12 mouse cellular contexts compared by ENCODE assay signal in the genomic region with DNA sequence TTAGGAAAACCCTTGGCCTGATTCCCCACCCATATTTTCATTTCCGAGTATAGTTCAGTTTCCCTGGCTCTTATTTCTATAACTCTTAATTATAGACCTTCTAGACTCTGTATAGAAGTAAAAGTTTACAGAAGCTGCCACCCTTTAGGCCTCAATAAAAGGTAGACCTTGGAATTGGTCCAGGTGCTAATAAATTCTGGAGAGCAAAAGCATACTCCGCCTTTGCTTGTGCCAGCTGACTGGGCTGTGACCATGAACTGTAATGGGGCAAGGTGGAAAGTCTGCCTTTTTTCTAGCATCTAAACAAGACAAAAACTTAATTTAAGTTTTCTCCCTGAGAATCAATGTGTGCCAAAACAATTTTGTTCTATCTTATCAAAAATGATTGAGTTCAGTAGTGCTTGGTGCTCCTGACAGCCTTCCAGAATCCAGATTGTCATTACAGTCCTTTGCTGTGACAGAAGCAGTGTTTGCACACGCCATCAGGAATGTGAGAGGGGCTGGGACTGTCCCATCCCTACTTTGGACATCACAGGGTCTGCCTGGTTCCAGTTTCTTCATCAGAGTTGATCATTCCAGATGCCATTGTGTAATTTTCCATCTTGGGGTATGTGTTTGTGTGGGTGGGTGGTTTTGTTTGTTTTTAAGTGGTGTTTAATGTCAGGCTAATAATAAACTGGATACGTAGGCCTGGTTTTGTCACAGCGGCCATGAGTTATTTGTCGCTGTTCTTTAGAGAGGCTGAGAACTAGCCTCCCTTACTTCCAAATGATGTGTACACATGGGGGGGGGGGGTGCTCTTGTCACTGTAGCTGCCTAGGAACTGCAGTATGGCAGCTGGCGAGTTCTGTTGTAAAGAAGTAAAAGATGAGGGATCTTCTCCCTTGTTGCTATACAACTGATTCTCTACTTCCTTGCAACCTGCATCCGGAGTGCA.
DNase-seq lines count a peak whose midpoint lies in the region; ATAC-seq and TF ChIP-seq lines count a peak whose summit lies in the region.
"Had no signal": no experiment of that assay in that cellular context is flagged by ENCODE, and none has a peak within 500 bp of the region (broad histone marks: within the 10 kb centered on the region; RNA-seq: fewer than 3 reads in every experiment).

No protein-coding gene starts in this region.

- 0 out of 2 replicates have a peak, but pooled peaks have one; percentile 52 for ATAC-seq in limb, embryonic 12.5 days (ENCODE audit: insufficient number of reproducible peaks, insufficient read depth, low FRiP score, low TSS enrichment, low read depth)
- ATAC-seq in intestine, postnatal 0 days, result peak; percentile 41; the same call in 1 of the 2 replicates
- ATAC-seq in forebrain, postnatal 0 days, result no peak
- ATAC-seq: midbrain, embryonic 15.5 days had no signal

- no peak overlapping the region for H3K4me2 ChIP-seq in limb, embryonic 12.5 days
- H3K4me2 ChIP-seq in intestine, postnatal 0 days (replicated peaks; ENCODE audit: low read depth), result no peak overlapping the region
- no peak overlapping the region for H3K4me2 ChIP-seq in forebrain, postnatal 0 days (ENCODE audit: low read depth)
- H3K4me2 ChIP-seq: limb, embryonic 15.5 days; midbrain, embryonic 15.5 days had no signal

- no peak for TF ChIP-seq CTCF in intestine, postnatal 0 days (IDR thresholded peaks at IDR 0.05; ENCODE audit: low read depth)
- TF ChIP-seq CTCF in forebrain, postnatal 0 days (IDR thresholded peaks at IDR 0.05; ENCODE audit: low read depth), result no peak

- H3K4me3 ChIP-seq in limb, embryonic 12.5 days (replicated peaks), result no peak overlapping the region
- no peak overlapping the region for H3K4me3 ChIP-seq in limb, embryonic 10.5 days
- H3K4me3 ChIP-seq in intestine, postnatal 0 days (ENCODE audit: low read depth, low read length), result no peak overlapping the region
- H3K4me3 ChIP-seq in forebrain, postnatal 0 days (ENCODE audit: low read depth, low read length), result no peak overlapping the region
- H3K4me3 ChIP-seq: limb, embryonic 15.5 days; midbrain, embryonic 15.5 days had no signal

- 71% methylated on average over 8 of the region's 8 CpGs for WGBS in limb, embryonic 12.5 days
- WGBS in limb, embryonic 10.5 days, result 90% methylated on average over 8 of the region's 8 CpGs
- 64% methylated on average over 8 of the region's 8 CpGs for WGBS in intestine, postnatal 0 days
- WGBS in forebrain, postnatal 0 days, result 65% methylated on average over 8 of the region's 8 CpGs

- H3K36me3 ChIP-seq in limb, embryonic 12.5 days, result no peaks in the 10 kb centered on the region
- no peaks in the 10 kb centered on the region for H3K36me3 ChIP-seq in limb, embryonic 10.5 days
- H3K36me3 ChIP-seq in intestine, postnatal 0 days (ENCODE audit: control insufficient read depth, insufficient read depth), result no peaks in the 10 kb centered on the region
- H3K36me3 ChIP-seq in forebrain, postnatal 0 days (ENCODE audit: insufficient read depth), result no peaks in the 10 kb centered on the region
- H3K36me3 ChIP-seq: limb, embryonic 15.5 days; midbrain, embryonic 15.5 days had no signal

- H3K9me3 ChIP-seq in limb, embryonic 12.5 days, result no peaks in the 10 kb centered on the region
- H3K9me3 ChIP-seq in limb, embryonic 10.5 days (replicated peaks), result no peaks in the 10 kb centered on the region
- H3K9me3 ChIP-seq in intestine, postnatal 0 days (ENCODE audit: control insufficient read depth), result no peaks in the 10 kb centered on the region
- H3K9me3 ChIP-seq in forebrain, postnatal 0 days (ENCODE audit: low read length), result no peaks in the 10 kb centered on the region
- H3K9me3 ChIP-seq: limb, embryonic 15.5 days; midbrain, embryonic 15.5 days had no signal

- peak; percentile 55 for DNase-seq in adrenal gland, adult 2 months
- DNase-seq in adrenal gland, postnatal 25 days, result no peak
- DNase-seq in limb, embryonic 10.5 days (ENCODE audit: low spot score), result no peak
- peak; percentile 25 for DNase-seq in lung, postnatal 36 days
- no peak for DNase-seq in spleen, postnatal 10 days (ENCODE audit: low spot score in 2 of 2)
- DNase-seq in forebrain, postnatal 0 days, result no peak
- DNase-seq: cerebellum, adult 9-11 months; heart, postnatal 36 days had no signal

- H3K27me3 ChIP-seq in limb, embryonic 12.5 days, result no peaks in the 10 kb centered on the region
- H3K27me3 ChIP-seq in limb, embryonic 10.5 days (ENCODE audit: low read depth, poor library complexity, severe bottlenecking), result no peaks in the 10 kb centered on the region
- H3K27me3 ChIP-seq in intestine, postnatal 0 days (replicated peaks; ENCODE audit: control insufficient read depth, insufficient read depth, low read length), result no peaks in the 10 kb centered on the region
- no peaks in the 10 kb centered on the region for H3K27me3 ChIP-seq in forebrain, postnatal 0 days (ENCODE audit: insufficient read depth, low read length)
- H3K27me3 ChIP-seq: limb, embryonic 15.5 days; midbrain, embryonic 15.5 days had no signal

- H3K27ac ChIP-seq in limb, embryonic 12.5 days, result no peak overlapping the region
- no peak overlapping the region for H3K27ac ChIP-seq in limb, embryonic 10.5 days
- H3K27ac ChIP-seq in intestine, postnatal 0 days (ENCODE audit: low read depth, low read length), result no peak overlapping the region
- no peak overlapping the region for H3K27ac ChIP-seq in forebrain, postnatal 0 days (ENCODE audit: low read depth, low read length)
- H3K27ac ChIP-seq: limb, embryonic 15.5 days; midbrain, embryonic 15.5 days had no signal

- peaks cover 22% of the 10 kb centered on the region for H3K4me1 ChIP-seq in limb, embryonic 12.5 days (replicated peaks)
- no peaks in the 10 kb centered on the region for H3K4me1 ChIP-seq in limb, embryonic 10.5 days
- peaks cover 7% of the 10 kb centered on the region; the same call in 1 of the 2 replicates for H3K4me1 ChIP-seq in intestine, postnatal 0 days (replicated peaks; ENCODE audit: control insufficient read depth, insufficient read depth, low read length)
- no peaks in the 10 kb centered on the region for H3K4me1 ChIP-seq in forebrain, postnatal 0 days (ENCODE audit: insufficient read depth)
- H3K4me1 ChIP-seq: midbrain, embryonic 15.5 days had no signal

- no peak overlapping the region for H3K9ac ChIP-seq in limb, embryonic 12.5 days (replicated peaks)
- no peak overlapping the region for H3K9ac ChIP-seq in intestine, postnatal 0 days (ENCODE audit: low read depth, low read length)
- no peak overlapping the region for H3K9ac ChIP-seq in forebrain, postnatal 0 days
- H3K9ac ChIP-seq: limb, embryonic 15.5 days; midbrain, embryonic 15.5 days had no signal

Comparison
In these comparisons a context has a peak if more than half of its experiments do, and no peak if none do; other contexts are left out.
1. DNase-seq: peak in adrenal gland, adult 2 months (single experiment) and lung, postnatal 36 days (single experiment); none in adrenal gland, postnatal 25 days (single experiment), limb, embryonic 10.5 days (single experiment), spleen, postnatal 10 days (0 of 2) and forebrain, postnatal 0 days (single experiment).